Mouse (Mus musculus) CH12.LX (cell line): ENCODE measurements around the gene Prss57.

Experiments used
- BHLHE40 ChIP-seq: IDR thresholded peaks from 2 replicates; pipeline ENCODE4 v1.6.1; 2011; ENCODE audit warnings: mild to moderate bottlenecking, low read depth, low read length, improper control_type of control experiment
- CHD1 ChIP-seq: IDR thresholded peaks from 2 replicates; pipeline ENCODE4 v1.6.1; 2012; ENCODE audit warnings: low read depth, low read length, improper control_type of control experiment, inconsistent platforms
- CTCF ChIP-seq, 2 experiments: IDR thresholded peaks in 1 of 2; conservative IDR thresholded peaks in 1 of 2; 2 replicates each; pipeline ENCODE4 v1.5.1; 2011 to 2012; ENCODE audit warnings: low read depth in 2 of 2, low read length in 2 of 2, improper control_type of control experiment in 1 of 2, inconsistent platforms in 1 of 2, mild to moderate bottlenecking in 1 of 2, moderate library complexity in 1 of 2
- EP300 ChIP-seq: IDR thresholded peaks from 2 replicates; pipeline ENCODE4 v1.6.1; 2011; ENCODE audit warnings: low read length, improper control_type of control experiment
- MAX ChIP-seq: IDR thresholded peaks from 2 replicates; pipeline ENCODE4 v1.6.1; 2011; ENCODE audit warnings: low read length, improper control_type of control experiment
- MEF2A ChIP-seq: IDR thresholded peaks from 2 replicates; pipeline ENCODE4 v1.6.1; 2014; ENCODE audit warnings: low read depth, mild to moderate bottlenecking, inconsistent platforms, low read length, improper control_type of control experiment, borderline replicate concordance
- TCF12 ChIP-seq: IDR thresholded peaks from 2 replicates; pipeline ENCODE4 v1.6.1; 2014; ENCODE audit warnings: low read depth, mild to moderate bottlenecking, inconsistent platforms, low read length, improper control_type of control experiment
- USF1 ChIP-seq: IDR thresholded peaks from 2 replicates; pipeline ENCODE4 v1.6.1; 2014; ENCODE audit warnings: low read depth, mild to moderate bottlenecking, inconsistent platforms, low read length, improper control_type of control experiment
- ZNF384 ChIP-seq: IDR thresholded peaks from 2 replicates; pipeline ENCODE4 v1.6.1; 2012; ENCODE audit warnings: low read depth, low read length, improper control_type of control experiment, inconsistent platforms

- TF ChIP-seq ZNF384 (no peak), CTCF (conservative IDR thresholded peaks at IDR 0.05 in 1 of 2, IDR thresholded peaks at IDR 0.05 in 1 of 2; ENCODE audit: low read depth in 2 of 2, low read length in 2 of 2) (no peak), BHLHE40 (no peak), EP300 (no peak), CHD1 (no peak), TCF12 (no peak), MEF2A (no peak), MAX (no peak), USF1 (no peak)
Observed at GRCm38 (mm10) chr10:79798289-79798928, 7.6 kb upstream of the Prss57 start.
